Mouse (Mus musculus): ENCODE results near the gene Zer1.
A peak's percentile ranks its signal among the peaks of the same experiment; 100 is the strongest.

- TF ChIP-seq CTCF (IDR thresholded peaks at IDR 0.05; ENCODE audit: borderline replicate concordance, extremely low read depth, insufficient read depth, insufficient read length), result no peak
- 0 out of 2 replicates have a peak, but pooled peaks have one; percentile 3 for TF ChIP-seq POLR2A (IDR thresholded peaks at IDR 0.05; ENCODE audit: borderline replicate concordance, extremely low read depth, insufficient read depth, insufficient read length, poor library complexity, severe bottlenecking)
Measured at GRCm38 (mm10) chr2:30062249-30063093, 61.9 kb downstream of the Zer1 start.

Measured in brain, embryonic 14.5 days (tissue).